ENCODE assay signal across 9 mouse cellular contexts in the genomic region with DNA sequence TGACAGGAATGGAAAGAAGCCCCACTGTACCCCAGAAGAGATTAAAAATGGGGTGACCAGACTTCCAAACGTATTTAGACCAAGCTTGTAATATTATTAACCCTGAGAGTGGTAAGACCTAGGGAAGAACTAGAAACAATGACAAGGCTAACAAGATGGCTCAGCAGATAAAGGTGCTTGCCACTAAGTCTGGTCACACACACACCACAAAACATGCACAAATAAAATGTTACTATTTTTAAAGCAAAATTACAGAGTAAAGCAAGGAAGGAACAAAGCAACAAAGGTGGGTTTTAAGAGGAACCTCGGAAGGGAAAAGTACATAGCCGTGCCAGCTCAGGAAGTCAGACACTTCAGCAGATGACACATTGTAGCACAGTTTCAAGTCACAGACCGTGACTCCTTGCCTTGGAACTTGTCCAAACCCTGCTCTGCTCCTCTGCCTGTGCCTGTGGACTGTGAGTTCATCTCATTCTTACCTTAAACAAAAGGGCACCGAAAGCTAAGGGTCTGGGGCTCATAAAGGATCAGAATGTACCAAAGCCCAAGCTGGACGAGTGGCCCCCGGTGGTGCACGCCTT. TPM values are rescaled to one million over a fixed set of nuclear protein-coding genes. Genes with fewer than 3 reads are reported as not detected.
DNase-seq lines count a peak whose midpoint lies in the region; ATAC-seq and TF ChIP-seq lines count a peak whose summit lies in the region.
"Had no signal": no experiment of that assay in that cellular context is flagged by ENCODE, and none has a peak within 500 bp of the region (broad histone marks: within the 10 kb centered on the region; RNA-seq: fewer than 3 reads in every experiment).

No protein-coding gene starts in this region.

- no peak overlapping the region for H3ac ChIP-seq in myocyte (ENCODE audit: control insufficient read depth, insufficient read length)

- no peaks in the 10 kb centered on the region for H3K9me3 ChIP-seq in kidney, postnatal 0 days (replicated peaks; ENCODE audit: low read length)
- H3K9me3 ChIP-seq in intestine, embryonic 16.5 days (ENCODE audit: control insufficient read depth, low read length): no peaks in the 10 kb centered on the region
- H3K9me3 ChIP-seq: embryonic facial prominence, embryonic 15.5 days had no signal

- peaks cover 4% of the 10 kb centered on the region; the same call in 1 of the 2 replicates for H3K4me1 ChIP-seq in kidney, postnatal 0 days (replicated peaks; ENCODE audit: insufficient read depth, low read length)
- H3K4me1 ChIP-seq in intestine, embryonic 16.5 days (ENCODE audit: control insufficient read depth, insufficient read depth, low read length): peaks cover 5% of the 10 kb centered on the region

- no peak overlapping the region for H3K4me3 ChIP-seq in kidney, postnatal 0 days (replicated peaks; ENCODE audit: low read depth, low read length)
- H3K4me3 ChIP-seq in myocyte: no peak overlapping the region
- no peak overlapping the region for H3K4me3 ChIP-seq in intestine, embryonic 16.5 days (ENCODE audit: low read length)
- H3K4me3 ChIP-seq: embryonic facial prominence, embryonic 15.5 days had no signal

- no peak for ATAC-seq in kidney, postnatal 0 days (replicated peaks; ENCODE audit: low FRiP score, low read depth)
- no peak for ATAC-seq in inflammation-experienced regulatory T-cells, adult 6 months
- no peak for ATAC-seq in intestine, embryonic 16.5 days

- no peak for TF ChIP-seq POLR2A in myocyte (IDR thresholded peaks at IDR 0.05; ENCODE audit: insufficient read length, low read depth)

- DNase-seq in cerebellum, postnatal 10 days: peak; percentile 68 to 71
- DNase-seq in cerebellum, postnatal 36 days: no peak
- peak; percentile 25 for DNase-seq in thymus, postnatal 4 days
- DNase-seq in thymus, adult 18-20 months: no peak
- DNase-seq in kidney, postnatal 0 days (ENCODE audit: low spot score): peak; percentile 58

- H3K27ac ChIP-seq in kidney, postnatal 0 days: no peak overlapping the region
- H3K27ac ChIP-seq in intestine, embryonic 16.5 days (ENCODE audit: low read length): no peak overlapping the region
- H3K27ac ChIP-seq: embryonic facial prominence, embryonic 15.5 days had no signal

- H3K79me2 ChIP-seq in myocyte (ENCODE audit: control insufficient read depth, insufficient read depth): peaks cover 4% of the 10 kb centered on the region

- H3K36me3 ChIP-seq in kidney, postnatal 0 days (ENCODE audit: insufficient read depth, low read length): no peaks in the 10 kb centered on the region
- no peaks in the 10 kb centered on the region for H3K36me3 ChIP-seq in myocyte (ENCODE audit: control insufficient read depth, insufficient read depth)
- no peaks in the 10 kb centered on the region for H3K36me3 ChIP-seq in intestine, embryonic 16.5 days (ENCODE audit: control insufficient read depth, insufficient read depth, low read length)

- H3K27me3 ChIP-seq in kidney, postnatal 0 days (ENCODE audit: insufficient read depth, low read length): no peaks in the 10 kb centered on the region
- H3K27me3 ChIP-seq in myocyte (ENCODE audit: control insufficient read depth, insufficient read depth, insufficient read length): no peaks in the 10 kb centered on the region
- no peaks in the 10 kb centered on the region for H3K27me3 ChIP-seq in intestine, embryonic 16.5 days (replicated peaks; ENCODE audit: control insufficient read depth, insufficient read depth, low read length)
- H3K27me3 ChIP-seq: embryonic facial prominence, embryonic 15.5 days had no signal

- WGBS in kidney, postnatal 0 days: 52% methylated on average over 8 of the region's 8 CpGs
- WGBS in intestine, embryonic 16.5 days: 63% methylated on average over 8 of the region's 8 CpGs

- no peak overlapping the region for H3K9ac ChIP-seq in kidney, postnatal 0 days (ENCODE audit: low read depth, low read length)
- no peak overlapping the region for H3K9ac ChIP-seq in intestine, embryonic 16.5 days (ENCODE audit: low read depth, low read length)
- H3K9ac ChIP-seq: embryonic facial prominence, embryonic 15.5 days had no signal

- no peak overlapping the region for H3K4me2 ChIP-seq in kidney, postnatal 0 days (ENCODE audit: low read length)
- peak overlapping the region; percentile 63 for H3K4me2 ChIP-seq in myocyte (ENCODE audit: low read depth)
- no peak overlapping the region for H3K4me2 ChIP-seq in intestine, embryonic 16.5 days (ENCODE audit: low read depth, low read length)
- H3K4me2 ChIP-seq: embryonic facial prominence, embryonic 15.5 days had no signal

- TF ChIP-seq CTCF in kidney, postnatal 0 days (IDR thresholded peaks at IDR 0.05; ENCODE audit: low read depth): no peak

TF ChIP-seq in myocyte, 11 proteins besides CTCF, POLR2A, EP300 and RAD21:
- TF ChIP-seq POLR2AphosphoS2 (IDR thresholded peaks at IDR 0.05; ENCODE audit: insufficient read length, low read depth): no peak
- no peak for TF ChIP-seq TCF3 (IDR thresholded peaks at IDR 0.05; ENCODE audit: insufficient read length, low read depth)
- TF ChIP-seq E2F4 (IDR thresholded peaks at IDR 0.05; ENCODE audit: insufficient read depth): no peak
- no peak for TF ChIP-seq MYOG (IDR thresholded peaks at IDR 0.05; ENCODE audit: control insufficient read depth in 1 of 3, insufficient read depth in 1 of 3, insufficient read length in 2 of 3, low read depth in 2 of 3)
- no peak for TF ChIP-seq TCF12 (IDR thresholded peaks at IDR 0.05; ENCODE audit: insufficient read depth, poor library complexity, severe bottlenecking)
- no peak for TF ChIP-seq REST (IDR thresholded peaks at IDR 0.05; ENCODE audit: insufficient read depth, insufficient read length)
- TF ChIP-seq CEBPB (IDR thresholded peaks at IDR 0.05; ENCODE audit: insufficient read depth, poor library complexity, severe bottlenecking): no peak
- TF ChIP-seq MAX (IDR thresholded peaks at IDR 0.05; ENCODE audit: low read depth): no peak
- no peak for TF ChIP-seq SRF (IDR thresholded peaks at IDR 0.05; ENCODE audit: control insufficient read depth, insufficient read length, low read depth)
- TF ChIP-seq USF1 (IDR thresholded peaks at IDR 0.05; ENCODE audit: low read depth): no peak
- TF ChIP-seq MYOD1 (IDR thresholded peaks at IDR 0.05; ENCODE audit: control insufficient read depth in 1 of 3, insufficient read length in 2 of 3, low read depth in 2 of 3): no peak

RNA-seq across cellular contexts. Expression of a gene that starts 3.1 kb away (rescaled TPM):
- polyA plus RNA-seq in kidney, postnatal 0 days (2015; fragmentation: Nextera tagmentation; extraction: Ambion mirVana): 5.2 and 5.8 TPM in 2 replicates
- polyA plus RNA-seq in myocyte (2012; fragmentation: generic; extraction: Trizol): 2.7 TPM
- under 1 TPM in 1 of 3 experiments, not detected in 2; 0.26 TPM for polyA plus RNA-seq in inflammation-experienced regulatory T-cells, adult 6 months (2017; shearing (Covaris generic))
- 2.3 and 2.4 TPM in 2 replicates for polyA plus RNA-seq in intestine, embryonic 16.5 days (2015; fragmentation: Nextera tagmentation; extraction: Ambion mirVana)

RNA-seq across cellular contexts. Expression of a gene that starts 17.9 kb away (rescaled TPM):
- polyA plus RNA-seq in kidney, postnatal 0 days (2015; fragmentation: Nextera tagmentation; extraction: Ambion mirVana): 49.1 and 53.0 TPM in 2 replicates
- 32.6 TPM for polyA plus RNA-seq in myocyte (2012; fragmentation: generic; extraction: Trizol)
- polyA plus RNA-seq in inflammation-experienced regulatory T-cells, adult 6 months (2017; shearing (Covaris generic)): 10 to 100 TPM; 53.4 to 71.7 (median 60.8) TPM
- 53.8 and 58.0 TPM in 2 replicates for polyA plus RNA-seq in intestine, embryonic 16.5 days (2015; fragmentation: Nextera tagmentation; extraction: Ambion mirVana)

RNA-seq across cellular contexts. Expression of a gene that starts 37.4 kb away (rescaled TPM):
- 50.1 and 55.9 TPM in 2 replicates for polyA plus RNA-seq in kidney, postnatal 0 days (2015; fragmentation: Nextera tagmentation; extraction: Ambion mirVana)
- polyA plus RNA-seq in myocyte (2012; fragmentation: generic; extraction: Trizol): 123 TPM
- polyA plus RNA-seq in inflammation-experienced regulatory T-cells, adult 6 months (2017; shearing (Covaris generic)): 10 to 100 TPM in 1 of 3 experiments, 1 to 10 TPM in 2; 9.0 to 11.8 (median 9.8) TPM
- polyA plus RNA-seq in intestine, embryonic 16.5 days (2015; fragmentation: Nextera tagmentation; extraction: Ambion mirVana): 13.1 and 23.5 TPM in 2 replicates

Comparison
In these comparisons a context has a peak if more than half of its experiments do, and no peak if none do; other contexts are left out.
1. DNase-seq: peak in cerebellum, postnatal 10 days (2 of 2), thymus, postnatal 4 days (single experiment) and kidney, postnatal 0 days (single experiment); none in cerebellum, postnatal 36 days (0 of 2) and thymus, adult 18-20 months (0 of 2).